Mouse (Mus musculus) MEL (cell line): Measurements from ENCODE around the gene Xpo4. TPM values are rescaled to one million over a fixed set of nuclear protein-coding genes. Genes with fewer than 3 reads are reported as not detected.

Experiments used
- DNase-seq: peaks from one replicate; pipeline ENCODE4 v3.0.0; 2011; ENCODE audit warnings: low read depth, low spot score
- H3K27ac ChIP-seq: 2 replicates; pipeline ENCODE4 v1.5.1; 2012; ENCODE audit warnings: low read depth, mild to moderate bottlenecking, control low read depth, low read length, moderate library complexity; ENCODE audit not compliant: control insufficient read depth
- H3K27me3 ChIP-seq, 2 experiments: fragments of 150-350 bp in 1 of 2; sonication (generic) in 1 of 2; 2 replicates each; pipeline ENCODE4 v1.6.1; 2012; ENCODE audit warnings: low read length in 2 of 2, mild to moderate bottlenecking in 2 of 2, improper control_type of control experiment in 1 of 2, moderate library complexity in 1 of 2; ENCODE audit not compliant: insufficient read depth in 2 of 2, control insufficient read depth in 1 of 2
- H3K36me3 ChIP-seq, 2 experiments: 2 replicates each; pipeline ENCODE4 v1.6.1; 2012 to 2014; ENCODE audit warnings: low read length in 2 of 2, improper control_type of control experiment in 1 of 2, inconsistent platforms in 1 of 2, mild to moderate bottlenecking in 1 of 2; ENCODE audit not compliant: insufficient read depth in 2 of 2, control insufficient read depth in 1 of 2
- H3K4me1 ChIP-seq, 2 experiments: fragments of 150-350 bp in 1 of 2; sonication (generic) in 1 of 2; 2 replicates each; pipeline ENCODE4 v1.6.1; 2012; ENCODE audit warnings: low read length in 2 of 2, improper control_type of control experiment in 1 of 2, mild to moderate bottlenecking in 1 of 2; ENCODE audit not compliant: insufficient read depth in 2 of 2, control insufficient read depth in 1 of 2
- H3K4me3 ChIP-seq, 2 experiments: fragments of 150-350 bp in 1 of 2; sonication (generic) in 1 of 2; 2 replicates each; pipeline ENCODE4 v1.5.1; 2012; ENCODE audit warnings: low read depth in 2 of 2, low read length in 2 of 2, mild to moderate bottlenecking in 2 of 2, moderate library complexity in 2 of 2, control low read depth in 1 of 2, improper control_type of control experiment in 1 of 2; ENCODE audit not compliant: control insufficient read depth in 1 of 2, insufficient read depth in 1 of 2
- H3K79me2 ChIP-seq: 2 replicates; pipeline ENCODE4 v1.6.1; 2012; ENCODE audit warnings: mild to moderate bottlenecking, low read length, moderate library complexity; ENCODE audit not compliant: control insufficient read depth, poor library complexity, insufficient read depth
- H3K9ac ChIP-seq: 2 replicates; pipeline ENCODE4 v1.6.1; 2012; ENCODE audit warnings: low read depth, mild to moderate bottlenecking, control low read depth, low read length, moderate library complexity; ENCODE audit not compliant: control insufficient read depth, poor library complexity, severe bottlenecking
- H3K9me3 ChIP-seq: fragments of 150-350 bp; sonication (generic); replicated peaks from 2 replicates; pipeline ENCODE4 v1.6.1; 2012; ENCODE audit warnings: mild to moderate bottlenecking, low read length, improper control_type of control experiment, moderate library complexity; ENCODE audit not compliant: insufficient read depth
- BHLHE40 ChIP-seq: IDR thresholded peaks from 2 replicates; pipeline ENCODE4 v1.6.1; 2012; ENCODE audit warnings: low read depth, mild to moderate bottlenecking, inconsistent platforms, low read length, improper control_type of control experiment, borderline replicate concordance
- CHD2 ChIP-seq: IDR thresholded peaks from 2 replicates; pipeline ENCODE4 v1.6.1; 2011; ENCODE audit warnings: low read length, improper control_type of control experiment
- CTCF ChIP-seq, 3 experiments: IDR thresholded peaks in 2 of 3; conservative IDR thresholded peaks in 1 of 3; 2 replicates each; pipeline ENCODE4 v1.5.1; 2011 to 2012; ENCODE audit warnings: low read length in 3 of 3, low read depth in 2 of 3, mild to moderate bottlenecking in 2 of 3, improper control_type of control experiment in 1 of 3, inconsistent platforms in 1 of 3, mixed read lengths in 1 of 3, moderate library complexity in 1 of 3; ENCODE audit not compliant: control insufficient read depth in 1 of 3, insufficient read depth in 1 of 3, poor library complexity in 1 of 3, severe bottlenecking in 1 of 3
- E2F4 ChIP-seq: IDR thresholded peaks from 2 replicates; pipeline ENCODE4 v1.6.1; 2011; ENCODE audit warnings: low read depth, low read length, improper control_type of control experiment, borderline replicate concordance
- ELF1 ChIP-seq: IDR thresholded peaks from 2 replicates; pipeline ENCODE4 v1.6.1; 2014; ENCODE audit warnings: low read depth, mild to moderate bottlenecking, inconsistent platforms, low read length, improper control_type of control experiment, moderate library complexity
- EP300 ChIP-seq, 2 experiments: IDR thresholded peaks; 2 replicates each; pipeline ENCODE4 v1.6.1; 2011; ENCODE audit warnings: improper control_type of control experiment in 2 of 2, low read length in 2 of 2, low read depth in 1 of 2, mild to moderate bottlenecking in 1 of 2
- ETS1 ChIP-seq: IDR thresholded peaks from 2 replicates; pipeline ENCODE4 v1.6.1; 2012; ENCODE audit warnings: low read depth, mild to moderate bottlenecking, inconsistent platforms, low read length, improper control_type of control experiment, moderate library complexity
- GABPA ChIP-seq: IDR thresholded peaks from 2 replicates; pipeline ENCODE4 v1.6.1; 2012; ENCODE audit warnings: low read depth, mild to moderate bottlenecking, inconsistent platforms, low read length, improper control_type of control experiment, moderate library complexity
- GATA1 ChIP-seq: IDR thresholded peaks from 2 replicates; pipeline ENCODE4 v1.6.1; 2011; ENCODE audit warnings: low read depth, low read length, improper control_type of control experiment
- HCFC1 ChIP-seq: IDR thresholded peaks from 2 replicates; pipeline ENCODE4 v1.6.1; 2012; ENCODE audit warnings: low read depth, mild to moderate bottlenecking, inconsistent platforms, low read length, improper control_type of control experiment, moderate library complexity
- JUND ChIP-seq: IDR thresholded peaks from 2 replicates; pipeline ENCODE4 v1.6.1; 2011; ENCODE audit warnings: low read depth, mild to moderate bottlenecking, improper control_type of control experiment, low read length
- MAFK ChIP-seq: IDR thresholded peaks from 2 replicates; pipeline ENCODE4 v1.6.1; 2011; ENCODE audit warnings: low read depth, mild to moderate bottlenecking, low read length, improper control_type of control experiment, borderline replicate concordance
- MAX ChIP-seq: IDR thresholded peaks from 2 replicates; pipeline ENCODE4 v1.6.1; 2011; ENCODE audit warnings: low read length, improper control_type of control experiment
- MAZ ChIP-seq: IDR thresholded peaks from 2 replicates; pipeline ENCODE4 v1.6.1; 2012; ENCODE audit warnings: low read depth, mild to moderate bottlenecking, inconsistent platforms, low read length, improper control_type of control experiment
- MEF2A ChIP-seq: IDR thresholded peaks from 2 replicates; pipeline ENCODE4 v1.6.1; 2014; ENCODE audit warnings: low read depth, mild to moderate bottlenecking, inconsistent platforms, low read length, improper control_type of control experiment; ENCODE audit not compliant: poor library complexity, insufficient replicate concordance, severe bottlenecking; ENCODE audit errors: extremely low read depth
- MXI1 ChIP-seq: IDR thresholded peaks from 2 replicates; pipeline ENCODE4 v1.6.1; 2011; ENCODE audit warnings: mild to moderate bottlenecking, low read depth, low read length, improper control_type of control experiment
- MYB ChIP-seq: IDR thresholded peaks from 2 replicates; pipeline ENCODE4 v1.6.1; 2011; ENCODE audit warnings: mild to moderate bottlenecking, low read depth, low read length, improper control_type of control experiment
- MYC ChIP-seq: IDR thresholded peaks from 2 replicates; pipeline ENCODE4 v1.6.1; 2011; ENCODE audit warnings: low read depth, mild to moderate bottlenecking, low read length, improper control_type of control experiment, moderate library complexity
- NELFE ChIP-seq: IDR thresholded peaks from 2 replicates; pipeline ENCODE4 v1.6.1; 2011; ENCODE audit warnings: low read depth, low read length, improper control_type of control experiment
- POLR2A ChIP-seq, 2 experiments: IDR thresholded peaks; 2 replicates each; pipeline ENCODE4 v1.6.1; 2011 to 2012; ENCODE audit warnings: low read length in 2 of 2, mild to moderate bottlenecking in 2 of 2, control low read depth in 1 of 2, improper control_type of control experiment in 1 of 2, low read depth in 1 of 2, moderate library complexity in 1 of 2; ENCODE audit not compliant: control insufficient read depth in 1 of 2, insufficient read depth in 1 of 2, poor library complexity in 1 of 2
- POLR2AphosphoS2 ChIP-seq: IDR thresholded peaks from 2 replicates; pipeline ENCODE4 v1.6.1; 2011; ENCODE audit warnings: low read length, improper control_type of control experiment
- POLR2AphosphoS5 ChIP-seq: IDR thresholded peaks from 2 replicates; pipeline ENCODE4 v1.6.1; 2012; ENCODE audit warnings: low read depth, borderline replicate concordance, mild to moderate bottlenecking, inconsistent platforms, low read length, moderate library complexity, mixed read lengths
- RAD21 ChIP-seq: IDR thresholded peaks from 2 replicates; pipeline ENCODE4 v1.6.1; 2011; ENCODE audit warnings: mild to moderate bottlenecking, low read depth, low read length, improper control_type of control experiment
- RCOR1 ChIP-seq: IDR thresholded peaks from 2 replicates; pipeline ENCODE4 v1.6.1; 2012; ENCODE audit warnings: low read depth, mild to moderate bottlenecking, inconsistent platforms, low read length, improper control_type of control experiment
- SIN3A ChIP-seq: IDR thresholded peaks from 2 replicates; pipeline ENCODE4 v1.6.1; 2012; ENCODE audit warnings: low read length, improper control_type of control experiment, inconsistent platforms
- TAL1 ChIP-seq: IDR thresholded peaks from 2 replicates; pipeline ENCODE4 v1.6.1; 2012; ENCODE audit warnings: mild to moderate bottlenecking, inconsistent platforms, low read length, moderate library complexity, mixed read lengths
- TCF12 ChIP-seq: IDR thresholded peaks from 2 replicates; pipeline ENCODE4 v1.6.1; 2014; ENCODE audit warnings: low read depth, mild to moderate bottlenecking, inconsistent platforms, low read length, improper control_type of control experiment, moderate library complexity
- USF2 ChIP-seq, 2 experiments: IDR thresholded peaks; 2 replicates each; pipeline ENCODE4 v1.6.1; 2011 to 2012; ENCODE audit warnings: improper control_type of control experiment in 2 of 2, low read length in 2 of 2, borderline replicate concordance in 1 of 2, inconsistent platforms in 1 of 2, low read depth in 1 of 2, mild to moderate bottlenecking in 1 of 2; ENCODE audit not compliant: insufficient read depth in 1 of 2
- ZKSCAN1 ChIP-seq: IDR thresholded peaks from 2 replicates; pipeline ENCODE4 v1.6.1; 2012; ENCODE audit warnings: low read depth, mild to moderate bottlenecking, inconsistent platforms, low read length, improper control_type of control experiment, moderate library complexity
- ZMIZ1 ChIP-seq: IDR thresholded peaks from 2 replicates; pipeline ENCODE4 v1.6.1; 2012; ENCODE audit warnings: low read depth, mild to moderate bottlenecking, inconsistent platforms, low read length, improper control_type of control experiment, moderate library complexity
- ZNF384 ChIP-seq: IDR thresholded peaks from 2 replicates; pipeline ENCODE4 v1.6.1; 2012; ENCODE audit warnings: low read depth, mild to moderate bottlenecking, inconsistent platforms, low read length, improper control_type of control experiment
- polyA plus RNA-seq, 2 experiments: library from polyadenylated mRNA; stranded (reverse) in 1 of 2; unstranded in 1 of 2; fragments of >175 nt in 1 of 2; fragments of >200 nt in 1 of 2; gene quantifications; 2 replicates each; pipeline versions ENCODE4 v1.2.1 to v1.2.4; 2012; ENCODE audit warnings: low replicate concordance in 2 of 2, low read depth in 1 of 2; ENCODE audit not compliant: insufficient read length in 2 of 2, insufficient read depth in 1 of 2, missing spikeins in 1 of 2
- total RNA-seq: library from RNA; depleted of rRNA; stranded (reverse); fragments of 300-350 nt; gene quantifications from 2 replicates; pipeline ENCODE4 v1.2.3, GENCODE M21; 2012

The Xpo4 gene
- total and polyA plus RNA-seq, 3 experiments, result 32.3 to 46.5 TPM; not detected in 1

- no peak overlapping the region for H3K27ac ChIP-seq
- H3K79me2 ChIP-seq, result peaks cover 6% of the 10 kb centered on the region; the same call in 1 of the 2 replicates
- TF ChIP-seq MYB (no peak), SIN3A (no peak), POLR2A (IDR thresholded peaks at IDR 0.05; ENCODE audit: control insufficient read depth in 1 of 2, insufficient read depth in 1 of 2, low read depth in 1 of 2, low read length in 2 of 2, poor library complexity in 1 of 2) (no peak), ZKSCAN1 (no peak), MAFK (no peak), POLR2AphosphoS2 (no peak), POLR2AphosphoS5 (no peak), MEF2A (no peak), MAX (no peak)
- H3K9me3 ChIP-seq, result no peaks in the 10 kb centered on the region
- DNase-seq, result no peak
- H3K27me3 ChIP-seq, result no peaks in the 10 kb centered on the region
- H3K4me1 ChIP-seq, result no peaks in the 10 kb centered on the region; a peak in 1 of 4 replicates
- H3K9ac ChIP-seq, result no peak overlapping the region
- peaks cover 3 to 31% of the 10 kb centered on the region in 2 experiments; a peak in 3 of 4 replicates for H3K36me3 ChIP-seq
- H3K4me3 ChIP-seq, result no peak overlapping the region
These were observed 35.6 kb downstream of the Xpo4 start for GRCm38 (mm10) chr14:57629595-57629994.

GRCm38 (mm10) chr14:57622934-57623333, 42.3 kb downstream of the Xpo4 start:
- peak; percentile 67 for DNase-seq
- peaks cover 20 to 26% of the 10 kb centered on the region in 2 experiments for H3K36me3 ChIP-seq
- H3K79me2 ChIP-seq, result no peaks in the 10 kb centered on the region
- TF ChIP-seq ZMIZ1 (no peak), TCF12 (peak; percentile 90), MYC (no peak), ELF1 (0 out of 2 replicates have a peak, but pooled peaks have one; percentile 25), E2F4 (no peak), ETS1 (0 out of 2 replicates have a peak, but pooled peaks have one; percentile 41), USF2 (IDR thresholded peaks at IDR 0.05; ENCODE audit: borderline replicate concordance in 1 of 2, insufficient read depth in 1 of 2, low read depth in 1 of 2, low read length in 2 of 2) (no peak), TAL1 (peak; percentile 84), GABPA (no peak), GATA1 (peak; percentile 85), SIN3A (peak; percentile 59; the same call in 1 of the 2 replicates), CHD2 (no peak), EP300 (IDR thresholded peaks at IDR 0.05; ENCODE audit: low read depth in 1 of 2, low read length in 2 of 2) (peak; percentile 70 to 78), MXI1 (peak; percentile 26; the same call in 1 of the 2 replicates), ZNF384 (no peak), RAD21 (no peak), BHLHE40 (no peak), POLR2AphosphoS5 (no peak), JUND (no peak), RCOR1 (peak; percentile 81), MAZ (no peak), POLR2A (IDR thresholded peaks at IDR 0.05; ENCODE audit: control insufficient read depth in 1 of 2, insufficient read depth in 1 of 2, low read depth in 1 of 2, low read length in 2 of 2, poor library complexity in 1 of 2) (no peak), HCFC1 (no peak), NELFE (no peak), MEF2A (no peak), POLR2AphosphoS2 (no peak), MYB (no peak), CTCF (IDR thresholded peaks at IDR 0.05 in 2 of 3, conservative IDR thresholded peaks at IDR 0.05 in 1 of 3; ENCODE audit: control insufficient read depth in 1 of 3, insufficient read depth in 1 of 3, low read depth in 2 of 3, low read length in 3 of 3, poor library complexity in 1 of 3, severe bottlenecking in 1 of 3) (no peak)

More at GRCm38 (mm10) chr14:57622934-57623333, 42.3 kb downstream of the Xpo4 start:
- H3K4me3 ChIP-seq, result no peak overlapping the region
- H3K9ac ChIP-seq, result no peak overlapping the region
- 0 out of 2 replicates have a peak overlapping the region, but pooled peaks have one; percentile 5 for H3K27ac ChIP-seq
- no peaks in the 10 kb centered on the region for H3K9me3 ChIP-seq
- peaks cover 7 to 11% of the 10 kb centered on the region in 2 experiments for H3K4me1 ChIP-seq
- no peaks in the 10 kb centered on the region for H3K27me3 ChIP-seq
